Mouse (Mus musculus) heart, postnatal 0 days (tissue): Measurements from ENCODE around the gene Wipf2.

Source experiments
- CTCF ChIP-seq: IDR thresholded peaks from 2 replicates; pipeline ENCODE4 v1.5.1; 2016; ENCODE audit warnings: antibody characterized with exemption, control low read depth, low read depth
- EP300 ChIP-seq: IDR thresholded peaks from 2 replicates; pipeline ENCODE4 v1.6.1; 2016; ENCODE audit warnings: antibody characterized with exemption, low read depth

DNA sequence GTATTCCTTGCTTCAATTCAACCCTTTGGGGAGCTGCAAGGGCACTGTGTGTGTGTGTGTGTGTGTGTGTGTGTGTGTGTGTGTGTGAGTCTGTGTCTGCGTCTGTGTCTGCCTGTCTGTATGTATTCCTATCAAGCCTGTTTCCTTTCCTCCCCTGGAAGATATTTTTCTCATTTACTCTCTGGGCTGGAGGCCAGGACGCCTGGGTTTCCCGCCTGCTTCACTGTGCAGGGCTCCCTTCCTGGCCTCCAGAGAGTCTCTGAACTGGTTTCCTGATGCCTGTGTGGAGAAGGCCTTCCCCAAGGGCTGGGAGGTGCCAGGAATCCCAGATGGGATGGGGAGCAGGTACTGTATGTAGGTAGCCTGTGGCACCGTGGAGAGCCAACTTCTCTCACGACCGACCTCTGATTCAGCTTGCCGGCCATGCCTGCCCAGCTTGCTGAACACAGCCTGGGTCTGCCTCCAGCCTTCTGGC is 66.7 kb downstream of the Wipf2 start:
- TF ChIP-seq CTCF (no peak), EP300 (no peak)
